Mouse (Mus musculus) heart, adult 2 months (tissue): ENCODE data around the gene Rasa3. TPM values are rescaled to one million over a fixed set of nuclear protein-coding genes. Genes with fewer than 3 reads are reported as not detected.

ENCODE experiments used
- DNase-seq, 2 experiments: peaks; one replicate each; pipeline ENCODE4 v3.0.0; 2021
- H3K27ac ChIP-seq: fragments of 200-600 bp; 2 replicates; pipeline ENCODE4 v1.8.1; 2022
- H3K27me3 ChIP-seq: fragments of 200-500 bp; 2 replicates; pipeline ENCODE4 v1.6.1; 2012; ENCODE audit warnings: mild to moderate bottlenecking, low read length, inconsistent platforms, mixed read lengths; ENCODE audit not compliant: control insufficient read depth, insufficient read depth
- H3K36me3 ChIP-seq: fragments of 200-500 bp; 2 replicates; pipeline ENCODE4 v1.6.1; 2012; ENCODE audit warnings: low read length, inconsistent platforms; ENCODE audit not compliant: control insufficient read depth, insufficient read depth
- H3K4me1 ChIP-seq: fragments of 200-500 bp; 2 replicates; pipeline ENCODE4 v1.6.1; 2011; ENCODE audit warnings: low read length; ENCODE audit not compliant: control insufficient read depth, insufficient read depth
- H3K4me3 ChIP-seq: fragments of 200-600 bp; 2 replicates; pipeline ENCODE4 v1.8.1; 2022
- H3K79me2 ChIP-seq: fragments of 200-500 bp; replicated peaks from 2 replicates; pipeline ENCODE4 v1.6.1; 2012; ENCODE audit warnings: mild to moderate bottlenecking, inconsistent platforms, low read length, moderate library complexity, mixed read lengths; ENCODE audit not compliant: control insufficient read depth, insufficient read depth
- H3K9ac ChIP-seq: fragments of 200-500 bp; 2 replicates; pipeline ENCODE4 v1.6.1; 2012; ENCODE audit warnings: low read depth, mild to moderate bottlenecking, control low read depth, inconsistent platforms, low read length, mixed read lengths
- CTCF ChIP-seq: fragments of 200-600 bp; IDR thresholded peaks from 2 replicates; pipeline ENCODE4 v1.8.1; 2022; ENCODE audit warnings: antibody characterized with exemption, mild to moderate bottlenecking, moderate library complexity
- EP300 ChIP-seq: fragments of 200-500 bp; IDR thresholded peaks from 2 replicates; pipeline ENCODE4 v1.6.1; 2011; ENCODE audit warnings: low read depth, low read length, control low read depth; ENCODE audit not compliant: insufficient read depth
- POLR2A ChIP-seq: fragments of 200-500 bp; IDR thresholded peaks from 2 replicates; pipeline ENCODE4 v1.6.1; 2011; ENCODE audit warnings: mild to moderate bottlenecking, low read depth, low read length, control low read depth; ENCODE audit not compliant: insufficient read depth
- WGBS: fragments of 180-500 bp; shearing (Covaris S2); methylation state at CpG from one replicate; pipeline ENCODE4 v1.1.7; 2018; 5-methylcytosine and 5-hydroxymethylcytosine counted together
- intact Hi-C: fragments of 180-260 bp; cut with DNase I; formaldehyde crosslinking; loops from one replicate; pipeline ENCODE4 v1.15.1; 2025
- polyA plus RNA-seq: library from polyadenylated mRNA; depleted of rRNA; stranded (reverse); fragments of >200 nt; gene quantifications from 2 replicates; pipeline ENCODE4 v1.2.3, GENCODE M21; 2012
- total RNA-seq, 2 experiments: library from RNA; stranded (reverse); gene quantifications; 2 replicates each; pipeline ENCODE4 v1.2.3; 2021

Rasa3 gene
- total and polyA plus RNA-seq, 3 experiments, result 14.6 to 16.9 (median 16.5) TPM

- Histone ChIP-seq H3K36me3 (0 out of 2 replicates have a peak, but pooled peaks cover 2% of the 10 kb centered on the region), H3K4me1 (peaks cover 23% of the 10 kb centered on the region), H3K27me3 (no peaks in the 10 kb centered on the region), H3K9ac (no peak overlapping the region), H3K79me2 (no peaks in the 10 kb centered on the region), H3K4me3 (no peak overlapping the region), H3K27ac (no peak overlapping the region)
- TF ChIP-seq EP300, result no peak
- no peak for TF ChIP-seq CTCF
- no peak for TF ChIP-seq POLR2A
- no peak for DNase-seq
- WGBS, result 81% methylated on average over 5 of the region's 5 CpGs
- intact Hi-C loops, result no loop called here
Measured at GRCm38 (mm10) chr8:13627591-13627990, 49.8 kb downstream of the Rasa3 start.

DNA sequence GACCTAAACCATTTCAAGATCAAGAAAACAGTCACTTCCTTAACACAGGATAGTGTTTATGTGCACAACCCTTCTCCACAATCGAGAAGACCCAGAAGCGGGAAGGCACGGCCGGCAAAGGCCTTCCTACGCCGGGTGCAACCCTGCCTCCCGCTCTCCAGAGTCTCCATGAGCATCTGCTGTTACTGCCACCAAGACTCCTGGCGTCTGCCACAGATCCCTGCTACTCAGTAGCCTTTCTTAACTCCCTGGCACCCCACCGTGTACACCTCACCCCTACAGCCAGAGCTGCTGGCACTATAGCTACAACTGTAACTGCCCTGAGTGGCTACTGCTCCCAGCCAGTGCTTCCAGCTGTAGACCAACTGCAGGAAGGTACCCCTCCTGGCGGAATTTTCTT lies 51.3 kb downstream of the Rasa3 start:
- Histone ChIP-seq H3K4me1 (peaks cover 27% of the 10 kb centered on the region), H3K9ac (no peak overlapping the region), H3K4me3 (no peak overlapping the region), H3K79me2 (no peaks in the 10 kb centered on the region), H3K36me3 (0 out of 2 replicates have a peak, but pooled peaks cover 1% of the 10 kb centered on the region), H3K27me3 (no peaks in the 10 kb centered on the region), H3K27ac (peak overlapping the region; percentile 77)
- 91% methylated on average over 10 of the region's 10 CpGs for WGBS
- no peak for DNase-seq
- intact Hi-C loops, result no loop called here
- no peak for TF ChIP-seq CTCF
- TF ChIP-seq POLR2A, result no peak
- no peak for TF ChIP-seq EP300

DNA sequence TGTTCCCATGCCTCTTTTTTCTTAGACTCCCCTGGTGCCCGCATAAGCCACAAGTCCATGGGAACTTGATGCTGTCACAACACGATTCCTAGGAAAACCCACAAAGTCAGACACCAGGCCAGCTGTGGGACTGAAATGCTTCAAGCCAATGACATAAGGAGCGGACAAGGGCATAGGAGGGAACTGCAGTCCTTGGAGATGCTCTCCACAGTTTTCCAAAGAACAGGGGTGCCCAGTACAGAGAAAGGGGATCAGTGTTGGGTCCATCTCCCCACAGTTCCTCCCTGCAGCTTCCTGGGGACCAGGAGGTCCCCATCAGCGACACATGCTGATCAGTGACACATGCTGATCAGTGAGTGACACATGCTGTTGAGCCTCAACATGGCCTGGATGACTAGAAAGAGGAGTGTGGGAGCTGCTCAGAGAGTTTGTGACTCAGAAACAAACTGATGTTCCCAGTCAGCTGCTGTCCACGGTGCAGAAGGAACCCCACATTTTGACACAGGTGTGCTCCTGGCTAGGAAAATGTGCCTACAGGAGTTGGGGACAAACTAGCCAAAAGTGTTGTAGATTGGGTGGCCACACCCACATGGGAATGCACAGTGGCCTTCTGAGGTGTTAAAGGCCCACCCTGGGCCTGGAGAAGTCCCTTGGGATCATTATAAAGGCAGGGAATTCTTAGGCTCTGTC lies 52.0 kb downstream of the Rasa3 start:
- no peak for DNase-seq
- Histone ChIP-seq H3K79me2 (no peaks in the 10 kb centered on the region), H3K9ac (no peak overlapping the region), H3K27me3 (no peaks in the 10 kb centered on the region), H3K4me1 (peaks cover 31% of the 10 kb centered on the region), H3K36me3 (no peaks in the 10 kb centered on the region), H3K27ac (peak overlapping the region; percentile 77), H3K4me3 (no peak overlapping the region)
- 72% methylated on average over 5 of the region's 5 CpGs for WGBS
- intact Hi-C loops, result no loop called here
- TF ChIP-seq CTCF, result no peak
- no peak for TF ChIP-seq EP300
- TF ChIP-seq POLR2A, result no peak

- TF ChIP-seq CTCF, result no peak
- H3K79me2 ChIP-seq, result no peaks in the 10 kb centered on the region
- DNase-seq, result peak; percentile 56
- H3K9ac ChIP-seq, result no peak overlapping the region
- H3K4me3 ChIP-seq, result no peak overlapping the region
- 12% methylated on average over 11 of the region's 11 CpGs for WGBS
- no peaks in the 10 kb centered on the region for H3K27me3 ChIP-seq
- no peaks in the 10 kb centered on the region for H3K36me3 ChIP-seq
- peaks cover 33% of the 10 kb centered on the region for H3K4me1 ChIP-seq
- intact Hi-C loops, result no loop called here
- peak overlapping the region; percentile 77 for H3K27ac ChIP-seq
Measured at GRCm38 (mm10) chr8:13624863-13625262, 52.5 kb downstream of the Rasa3 start.

- H3K9ac ChIP-seq, result no peak overlapping the region
- 35% methylated on average over 10 of the region's 10 CpGs for WGBS
Measured at GRCm38 (mm10) chr8:13623911-13624421, 53.4 kb downstream of the Rasa3 start.

DNA sequence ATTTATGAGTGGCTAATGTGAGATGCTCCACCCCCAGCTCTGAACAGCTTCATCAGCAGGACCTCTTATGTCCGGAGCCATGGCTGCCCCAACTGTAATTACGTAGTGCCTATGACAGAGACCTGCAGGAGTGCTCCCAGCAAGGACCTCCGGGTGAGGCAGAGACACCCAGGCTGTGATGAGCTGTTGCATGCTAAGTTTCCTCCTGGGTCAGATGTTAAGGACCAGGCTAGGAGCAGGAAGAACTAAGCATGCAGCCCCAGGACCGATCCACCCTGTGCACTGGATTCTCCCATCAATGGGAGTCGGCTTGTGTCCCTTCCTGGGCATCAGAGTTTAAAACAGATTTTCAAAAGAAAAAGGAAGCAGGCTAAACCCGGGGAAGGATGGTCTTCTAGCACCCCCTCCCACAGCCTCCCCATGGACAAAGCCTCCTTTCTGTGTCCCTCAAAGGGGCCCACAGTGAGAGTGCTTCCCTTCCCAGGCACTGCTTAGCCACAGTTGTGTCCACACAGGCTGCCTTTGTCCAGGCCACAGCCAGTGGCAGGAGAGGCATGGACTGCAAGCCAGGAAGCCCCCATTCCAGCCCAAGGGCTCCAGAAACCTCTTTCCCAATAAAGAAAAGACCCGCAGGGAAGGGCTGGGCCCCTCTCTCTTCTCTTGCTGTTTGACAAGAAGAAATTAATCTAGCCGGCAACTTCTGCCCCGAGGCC lies 54.2 kb downstream of the Rasa3 start:
- Histone ChIP-seq H3K27me3 (no peaks in the 10 kb centered on the region), H3K79me2 (no peaks in the 10 kb centered on the region), H3K27ac (peak overlapping the region; percentile 77), H3K9ac (peak overlapping the region; percentile 22), H3K4me1 (peaks cover 33% of the 10 kb centered on the region), H3K4me3 (no peak overlapping the region), H3K36me3 (no peaks in the 10 kb centered on the region)
- DNase-seq, result no peak
- no peak for TF ChIP-seq POLR2A
- TF ChIP-seq CTCF, result no peak
- intact Hi-C loops, result no loop called here
- WGBS, result 58% methylated on average over 9 of the region's 9 CpGs

More at GRCm38 (mm10) chr8:13623911-13624421, 53.4 kb downstream of the Rasa3 start:
- intact Hi-C loops, result no loop called here
- peak; percentile 79 to 89 for DNase-seq
- Histone ChIP-seq H3K4me1 (peaks cover 33% of the 10 kb centered on the region), H3K27me3 (no peaks in the 10 kb centered on the region), H3K79me2 (no peaks in the 10 kb centered on the region), H3K27ac (peak overlapping the region; percentile 77), H3K36me3 (no peaks in the 10 kb centered on the region), H3K4me3 (no peak overlapping the region)
- TF ChIP-seq CTCF (no peak), EP300 (peak; percentile 64; the same call in 1 of the 2 replicates), POLR2A (peak; percentile 52; the same call in 1 of the 2 replicates)
